Comparison of ENCODE assay signal across 9 mouse cellular contexts in genomic region chr13:42884033-42884724, GRCm38 (mm10).
DNase-seq lines count a peak whose midpoint lies in the region; ATAC-seq and TF ChIP-seq lines count a peak whose summit lies in the region.
"Had no signal": no experiment of that assay in that cellular context is flagged by ENCODE, and none has a peak within 500 bp of the region (broad histone marks: within the 10 kb centered on the region; RNA-seq: fewer than 3 reads in every experiment).

No protein-coding gene starts in this region.

- TF ChIP-seq CTCF in midbrain, postnatal 0 days (IDR thresholded peaks at IDR 0.05): peak; percentile 5; the same call in 1 of the 2 replicates
- no peak for TF ChIP-seq CTCF in heart, postnatal 0 days (IDR thresholded peaks at IDR 0.05; ENCODE audit: low read depth)

- no peak overlapping the region for H3K4me2 ChIP-seq in midbrain, postnatal 0 days (ENCODE audit: low read depth, low read length, poor library complexity, severe bottlenecking)
- H3K4me2 ChIP-seq in midbrain, embryonic 11.5 days: no peak overlapping the region
- 0 out of 2 replicates have a peak overlapping the region, but pooled peaks have one; percentile 24 for H3K4me2 ChIP-seq in heart, postnatal 0 days (ENCODE audit: low read depth, low read length)
- H3K4me2 ChIP-seq in hindbrain, embryonic 13.5 days: no peak overlapping the region

- no peak overlapping the region for H3K27ac ChIP-seq in midbrain, postnatal 0 days (ENCODE audit: low read depth, low read length)
- no peak overlapping the region for H3K27ac ChIP-seq in midbrain, embryonic 11.5 days (ENCODE audit: low read depth, low read length)
- H3K27ac ChIP-seq in heart, postnatal 0 days (ENCODE audit: low read depth): no peak overlapping the region
- no peak overlapping the region for H3K27ac ChIP-seq in hindbrain, embryonic 13.5 days
- H3K27ac ChIP-seq: hindbrain, embryonic 10.5 days had no signal

- no peaks in the 10 kb centered on the region for H3K4me1 ChIP-seq in midbrain, postnatal 0 days (ENCODE audit: insufficient read depth, low read length)
- H3K4me1 ChIP-seq in midbrain, embryonic 11.5 days (ENCODE audit: control insufficient read depth, insufficient read depth, low read length): no peaks in the 10 kb centered on the region
- H3K4me1 ChIP-seq in heart, postnatal 0 days (ENCODE audit: control insufficient read depth, insufficient read depth): no peaks in the 10 kb centered on the region; the same call in 1 of the 2 replicates
- H3K4me1 ChIP-seq in hindbrain, embryonic 13.5 days (replicated peaks): no peaks in the 10 kb centered on the region
- H3K4me1 ChIP-seq: hindbrain, embryonic 10.5 days had no signal

- no peaks in the 10 kb centered on the region for H3K36me3 ChIP-seq in midbrain, postnatal 0 days (ENCODE audit: insufficient read depth, low read length)
- no peaks in the 10 kb centered on the region for H3K36me3 ChIP-seq in midbrain, embryonic 11.5 days (ENCODE audit: control insufficient read depth, insufficient read depth, low read length)
- H3K36me3 ChIP-seq in heart, postnatal 0 days (replicated peaks; ENCODE audit: control insufficient read depth, insufficient read depth, low read length): no peaks in the 10 kb centered on the region
- no peaks in the 10 kb centered on the region for H3K36me3 ChIP-seq in hindbrain, embryonic 13.5 days
- H3K36me3 ChIP-seq: hindbrain, embryonic 10.5 days had no signal

- WGBS in midbrain, postnatal 0 days: 73% methylated on average over 14 of the region's 14 CpGs
- WGBS in midbrain, embryonic 11.5 days: 71% methylated on average over 14 of the region's 14 CpGs
- 44% methylated on average over 14 of the region's 14 CpGs for WGBS in heart, postnatal 0 days
- 74% methylated on average over 14 of the region's 14 CpGs for WGBS in hindbrain, embryonic 13.5 days

- no peak for DNase-seq in midbrain, postnatal 0 days (ENCODE audit: low spot score)
- no peak for DNase-seq in midbrain, embryonic 11.5 days (ENCODE audit: low spot score, missing footprints)
- DNase-seq in heart, postnatal 0 days (ENCODE audit: low spot score): no peak
- DNase-seq in kidney, postnatal 14 days: peak; percentile 45
- DNase-seq in neural tube, embryonic 10.5 days (ENCODE audit: extremely low spot score, low spot score): no peak
- DNase-seq: left cerebral cortex, postnatal 4 days had no signal

- no peak for TF ChIP-seq EP300 in heart, postnatal 0 days (IDR thresholded peaks at IDR 0.05; ENCODE audit: low read depth)

- H3K9me3 ChIP-seq in midbrain, postnatal 0 days (ENCODE audit: low read length): no peaks in the 10 kb centered on the region
- H3K9me3 ChIP-seq in midbrain, embryonic 11.5 days (ENCODE audit: control insufficient read depth, low read length): no peaks in the 10 kb centered on the region
- no peaks in the 10 kb centered on the region for H3K9me3 ChIP-seq in heart, postnatal 0 days (replicated peaks; ENCODE audit: control insufficient read depth, low read length)
- no peaks in the 10 kb centered on the region for H3K9me3 ChIP-seq in hindbrain, embryonic 13.5 days
- H3K9me3 ChIP-seq: hindbrain, embryonic 10.5 days had no signal

- H3K27me3 ChIP-seq in midbrain, postnatal 0 days (ENCODE audit: insufficient read depth, low read length): no peaks in the 10 kb centered on the region
- no peaks in the 10 kb centered on the region for H3K27me3 ChIP-seq in midbrain, embryonic 11.5 days (ENCODE audit: control insufficient read depth, insufficient read depth, low read length)
- H3K27me3 ChIP-seq in heart, postnatal 0 days (ENCODE audit: control insufficient read depth, insufficient read depth, low read length): no peaks in the 10 kb centered on the region
- no peaks in the 10 kb centered on the region for H3K27me3 ChIP-seq in hindbrain, embryonic 13.5 days

- no peak for ATAC-seq in midbrain, postnatal 0 days (ENCODE audit: low FRiP score)
- ATAC-seq in midbrain, embryonic 11.5 days (ENCODE audit: low FRiP score): no peak
- ATAC-seq in heart, postnatal 0 days (ENCODE audit: insufficient read depth, low read depth): 0 out of 2 replicates have a peak, but pooled peaks have one; percentile 27
- ATAC-seq in monocyte, adult 5-6 weeks (replicated peaks; ENCODE audit: insufficient number of reproducible peaks, low FRiP score, low TSS enrichment, poor library complexity, severe bottlenecking): no peak
- ATAC-seq in hindbrain, embryonic 13.5 days (ENCODE audit: low FRiP score): no peak

- no peak overlapping the region for H3K4me3 ChIP-seq in midbrain, postnatal 0 days (ENCODE audit: low read depth, low read length)
- H3K4me3 ChIP-seq in midbrain, embryonic 11.5 days (ENCODE audit: low read depth, low read length): no peak overlapping the region
- no peak overlapping the region for H3K4me3 ChIP-seq in heart, postnatal 0 days (ENCODE audit: low read depth, low read length)
- H3K4me3 ChIP-seq in hindbrain, embryonic 13.5 days: no peak overlapping the region
- H3K4me3 ChIP-seq: hindbrain, embryonic 10.5 days had no signal

- H3K9ac ChIP-seq in midbrain, postnatal 0 days (replicated peaks; ENCODE audit: low read length, poor library complexity, severe bottlenecking): no peak overlapping the region
- H3K9ac ChIP-seq in midbrain, embryonic 11.5 days (ENCODE audit: low read length): no peak overlapping the region
- H3K9ac ChIP-seq in heart, postnatal 0 days (replicated peaks; ENCODE audit: low read depth, low read length): no peak overlapping the region
- H3K9ac ChIP-seq in hindbrain, embryonic 13.5 days: no peak overlapping the region
